Mouse (Mus musculus) adrenal gland, postnatal 14 days (tissue): ENCODE results near the gene Gm13697. TPM values are rescaled to one million over a fixed set of nuclear protein-coding genes. Genes with fewer than 3 reads are reported as not detected.

Experiments used
- DNase-seq: peaks from one replicate; pipeline ENCODE4 v3.0.0; 2021; ENCODE audit warnings: mixed read lengths
- total RNA-seq: library from RNA; stranded (reverse); gene quantifications from 2 replicates; pipeline ENCODE4 v1.2.3, GENCODE M21; 2021

Gene Gm13697
- total RNA-seq, 1 experiment from 2014 or later: 1.7 TPM

DNA sequence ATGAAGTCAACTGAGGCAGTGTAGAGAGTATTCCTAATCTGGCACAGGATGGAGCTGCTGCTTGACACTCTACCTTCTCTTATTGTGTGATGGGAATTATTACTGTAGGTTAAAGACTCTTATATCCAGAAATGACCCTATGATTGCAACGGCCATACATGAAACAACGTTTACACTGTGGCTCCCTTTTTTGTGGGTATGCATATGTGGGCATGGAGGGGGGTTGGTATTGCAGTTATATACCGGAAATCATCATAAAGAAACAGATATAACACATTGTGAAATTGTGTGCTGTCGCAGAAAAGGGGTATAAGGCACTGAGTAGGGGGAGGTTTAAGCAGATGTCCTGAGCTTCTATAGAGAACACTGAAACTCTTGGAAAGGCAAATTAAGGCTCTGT, 51.5 kb downstream of the Gm13697 start:
- no peak for DNase-seq

Other genes with a start within 250 kb of the Gm13697 start
- 4.0 and 5.8 TPM in 2 replicates for gene Fam171b, start 172.1 kb upstream of the Gm13697 start, total RNA-seq
- gene Zswim2, start 43.5 kb upstream of the Gm13697 start, total RNA-seq: not detected in 2 replicates
- 1.6 and 1.7 TPM in 2 replicates for gene Gm13698, start 29.1 kb upstream of the Gm13697 start, total RNA-seq
- gene Gm13693, start 23.2 kb upstream of the Gm13697 start, total RNA-seq: 1.6 and 1.7 TPM in 2 replicates
- gene Gm13695, start 17.4 kb upstream of the Gm13697 start, total RNA-seq: 1.6 TPM in 1 of 2 replicates, not detected in the other
- gene Gm13696, start 11.6 kb upstream of the Gm13697 start, total RNA-seq: 1.6 and 1.7 TPM in 2 replicates
- gene Gm13694, start 5.8 kb upstream of the Gm13697 start, total RNA-seq: 1.6 and 1.7 TPM in 2 replicates
- 1.6 and 1.7 TPM in 2 replicates for gene Gm13691, start 5.8 kb downstream of the Gm13697 start, total RNA-seq